Comparison of ENCODE assay signal across 12 mouse cellular contexts in the genomic region with DNA sequence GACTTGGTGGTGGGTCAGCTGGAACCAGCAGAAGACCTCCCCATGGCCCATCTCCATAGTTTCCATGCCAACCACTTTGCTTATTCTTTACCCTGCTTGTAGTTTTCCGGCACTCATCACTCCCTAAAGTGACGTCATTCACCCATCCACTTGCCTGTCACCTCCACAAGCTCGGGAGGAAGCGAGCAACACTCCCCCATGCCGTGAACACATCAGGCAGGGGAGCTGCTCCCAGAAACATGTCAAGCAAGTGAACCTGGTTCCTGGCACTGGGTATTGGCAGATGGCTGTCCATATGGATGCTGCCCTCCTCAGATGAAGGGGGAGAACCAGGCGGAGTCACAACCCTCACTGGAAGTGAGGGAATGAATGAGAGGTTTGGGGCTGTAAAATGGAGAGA. TPM values are rescaled to one million over a fixed set of nuclear protein-coding genes. Genes with fewer than 3 reads are reported as not detected.
A peak's percentile ranks its signal among the peaks of the same experiment; 100 is the strongest.
DNase-seq lines count a peak whose midpoint lies in the region; ATAC-seq and TF ChIP-seq lines count a peak whose summit lies in the region.
"Had no signal": no experiment of that assay in that cellular context is flagged by ENCODE, and none has a peak within 500 bp of the region (broad histone marks: within the 10 kb centered on the region; RNA-seq: fewer than 3 reads in every experiment).

No protein-coding gene starts in this region.

- peak; percentile 47 to 51 for DNase-seq in left cerebral cortex, adult 18-20 months (ENCODE audit: low spot score in 2 of 2)
- DNase-seq in left cerebral cortex, adult 11 months (ENCODE audit: low spot score), result no peak
- DNase-seq in cerebellum, adult 9-10 months, result peak; percentile 98
- DNase-seq in forebrain, postnatal 0 days, result peak; percentile 44
- DNase-seq in right cerebral cortex, postnatal 25 days, result peak; percentile 33
- no peak for DNase-seq in spleen, postnatal 14 days (ENCODE audit: low spot score in 2 of 2)
- no peak for DNase-seq in lung, postnatal 0 days (ENCODE audit: low spot score)
- DNase-seq: thymus, postnatal 36 days had no signal

- no peak for TF ChIP-seq CTCF in forebrain, postnatal 0 days (IDR thresholded peaks at IDR 0.05; ENCODE audit: low read depth)
- TF ChIP-seq CTCF in lung, postnatal 0 days (IDR thresholded peaks at IDR 0.05), result no peak

- no peaks in the 10 kb centered on the region for H3K36me3 ChIP-seq in forebrain, postnatal 0 days (ENCODE audit: insufficient read depth)
- H3K36me3 ChIP-seq in lung, postnatal 0 days (ENCODE audit: insufficient read depth, low read length), result no peaks in the 10 kb centered on the region
- H3K36me3 ChIP-seq: embryonic facial prominence, embryonic 10.5 days; liver, embryonic 12.5 days had no signal

- H3K27me3 ChIP-seq in forebrain, postnatal 0 days (ENCODE audit: insufficient read depth, low read length), result no peaks in the 10 kb centered on the region
- H3K27me3 ChIP-seq in lung, postnatal 0 days (replicated peaks; ENCODE audit: insufficient read depth, low read length), result no peaks in the 10 kb centered on the region
- H3K27me3 ChIP-seq: liver, embryonic 12.5 days had no signal

- no peak for TF ChIP-seq EP300 in lung, postnatal 0 days (IDR thresholded peaks at IDR 0.05)

- H3K4me1 ChIP-seq in forebrain, postnatal 0 days (ENCODE audit: insufficient read depth), result no peaks in the 10 kb centered on the region
- no peaks in the 10 kb centered on the region for H3K4me1 ChIP-seq in lung, postnatal 0 days (ENCODE audit: insufficient read depth, low read depth, low read length)

- H3K9me3 ChIP-seq in forebrain, postnatal 0 days (ENCODE audit: low read length), result no peaks in the 10 kb centered on the region
- H3K9me3 ChIP-seq in lung, postnatal 0 days (ENCODE audit: low read length), result no peaks in the 10 kb centered on the region
- H3K9me3 ChIP-seq: embryonic facial prominence, embryonic 10.5 days; liver, embryonic 12.5 days had no signal

- ATAC-seq in forebrain, postnatal 0 days, result peak; percentile 77
- ATAC-seq in lung, postnatal 0 days, result no peak
- ATAC-seq: inflammation-experienced regulatory T-cells, adult 6 months; liver, embryonic 12.5 days had no signal

- H3K4me2 ChIP-seq in forebrain, postnatal 0 days (ENCODE audit: low read depth), result no peak overlapping the region
- H3K4me2 ChIP-seq in lung, postnatal 0 days (replicated peaks; ENCODE audit: low read depth, low read length), result no peak overlapping the region
- H3K4me2 ChIP-seq: liver, embryonic 12.5 days had no signal

- no peak overlapping the region for H3K9ac ChIP-seq in forebrain, postnatal 0 days
- no peak overlapping the region for H3K9ac ChIP-seq in lung, postnatal 0 days (replicated peaks; ENCODE audit: low read depth)
- H3K9ac ChIP-seq: liver, embryonic 12.5 days had no signal

- H3K27ac ChIP-seq in forebrain, postnatal 0 days (ENCODE audit: low read depth, low read length), result no peak overlapping the region
- no peak overlapping the region for H3K27ac ChIP-seq in lung, postnatal 0 days (ENCODE audit: low read length)
- H3K27ac ChIP-seq: embryonic facial prominence, embryonic 10.5 days; liver, embryonic 12.5 days had no signal

- no peak overlapping the region for H3K4me3 ChIP-seq in forebrain, postnatal 0 days (ENCODE audit: low read depth, low read length)
- H3K4me3 ChIP-seq in lung, postnatal 0 days (ENCODE audit: low read depth, low read length), result no peak overlapping the region
- H3K4me3 ChIP-seq: embryonic facial prominence, embryonic 10.5 days; liver, embryonic 12.5 days had no signal

- 50% methylated on average over 6 of the region's 6 CpGs for WGBS in forebrain, postnatal 0 days
- WGBS in lung, postnatal 0 days, result 49% methylated on average over 6 of the region's 6 CpGs

RNA-seq across cellular contexts. Expression of gene Gabrr2, which starts 6.1 kb away (rescaled TPM):
- total RNA-seq in left cerebral cortex, adult 18-20 months (2021), result under 1 TPM; 0.40 to 0.53 TPM
- 0.54 TPM in 1 of 2 replicates, not detected in the other for total RNA-seq in forebrain, postnatal 0 days (2014; rRNA removed)
- polyA plus RNA-seq in forebrain, postnatal 0 days (2015; fragmentation: Nextera tagmentation; extraction: Ambion mirVana), result not detected in 2 replicates
- polyA plus RNA-seq in lung, postnatal 0 days (2015; fragmentation: Nextera tagmentation; extraction: Ambion mirVana), result 0.14 and 0.27 TPM in 2 replicates
- total RNA-seq: monocyte, adult 5-6 weeks had no signal
- polyA plus RNA-seq: embryonic facial prominence, embryonic 10.5 days; liver, embryonic 12.5 days had no signal

RNA-seq across cellular contexts. Expression of gene Ube2j1, which starts 37.7 kb away (rescaled TPM):
- 100 to 1,000 TPM; 110 to 117 TPM for total RNA-seq in left cerebral cortex, adult 18-20 months (2021)
- total RNA-seq in forebrain, postnatal 0 days (2014; rRNA removed), result 88.5 and 106 TPM in 2 replicates
- polyA plus RNA-seq in forebrain, postnatal 0 days (2015; fragmentation: Nextera tagmentation; extraction: Ambion mirVana), result 53.6 and 61.2 TPM in 2 replicates
- polyA plus RNA-seq in lung, postnatal 0 days (2015; fragmentation: Nextera tagmentation; extraction: Ambion mirVana), result 36.4 and 36.8 TPM in 2 replicates

Comparison
In these comparisons a context has a peak if more than half of its experiments do, and no peak if none do; other contexts are left out.
1. DNase-seq: peak in left cerebral cortex, adult 18-20 months (2 of 2), cerebellum, adult 9-10 months (single experiment), forebrain, postnatal 0 days (single experiment) and right cerebral cortex, postnatal 25 days (single experiment); none in left cerebral cortex, adult 11 months (single experiment), spleen, postnatal 14 days (0 of 2) and lung, postnatal 0 days (single experiment).